Mouse (Mus musculus) liver, postnatal 0 days (tissue): ENCODE measurements around the gene Zfp207.
"Not testable (repeated sequence)": the region's sequence is repeated elsewhere in the genome, so short reads cannot be mapped to it uniquely, and the experiment has no call there.

Experiments used
- CTCF ChIP-seq: sonication (generic); IDR thresholded peaks from 2 replicates; pipeline ENCODE4 v1.5.1; 2016; ENCODE audit warnings: antibody characterized with exemption, low read depth
- EP300 ChIP-seq: IDR thresholded peaks from 2 replicates; pipeline ENCODE4 v1.6.1; 2016; ENCODE audit warnings: antibody characterized with exemption, low read depth, mild to moderate bottlenecking

GRCm38 (mm10) chr11:80378452-80379068 is 4.5 kb upstream of the Zfp207 start:
- TF ChIP-seq CTCF, result 0 out of 2 replicates have a peak, but pooled peaks have one; percentile 8
- not testable (repeated sequence) for TF ChIP-seq EP300
